Mouse (Mus musculus) adrenal gland (tissue): ENCODE data around the gene Snu13.

Source experiments
- intact Hi-C: fragments of 180-260 bp; cut with DNase I; formaldehyde crosslinking; loops from one replicate; pipeline ENCODE4 v1.15.1; 2025
- long read RNA-seq, 2 experiments: library from polyadenylated mRNA; unstranded; transcript quantifications; one replicate each; pipeline ENCODE4 v2.0.0; 2020; ENCODE audit warnings: borderline replicate concordance in 1 of 2; ENCODE audit not compliant: insufficient replicate concordance in 1 of 2

The Snu13 gene
- long read RNA-seq, experiment 1, transcript Snu13-202 (3 exons, 2,077 nt), result major isoform, 161 of 167 reads
- long read RNA-seq, experiment 1, partial matches to known transcripts, result 3 of 167 reads
- long read RNA-seq, experiment 1, other reads (novel, unspliced or antisense), result 2 of 167 reads
- long read RNA-seq, experiment 2, transcript Snu13-202 (3 exons, 2,077 nt), result major isoform, 163 of 174 reads
- long read RNA-seq, experiment 2, partial matches to known transcripts, result 8 of 174 reads
- long read RNA-seq, experiment 2, other reads (novel, unspliced or antisense), result 3 of 174 reads

DNA sequence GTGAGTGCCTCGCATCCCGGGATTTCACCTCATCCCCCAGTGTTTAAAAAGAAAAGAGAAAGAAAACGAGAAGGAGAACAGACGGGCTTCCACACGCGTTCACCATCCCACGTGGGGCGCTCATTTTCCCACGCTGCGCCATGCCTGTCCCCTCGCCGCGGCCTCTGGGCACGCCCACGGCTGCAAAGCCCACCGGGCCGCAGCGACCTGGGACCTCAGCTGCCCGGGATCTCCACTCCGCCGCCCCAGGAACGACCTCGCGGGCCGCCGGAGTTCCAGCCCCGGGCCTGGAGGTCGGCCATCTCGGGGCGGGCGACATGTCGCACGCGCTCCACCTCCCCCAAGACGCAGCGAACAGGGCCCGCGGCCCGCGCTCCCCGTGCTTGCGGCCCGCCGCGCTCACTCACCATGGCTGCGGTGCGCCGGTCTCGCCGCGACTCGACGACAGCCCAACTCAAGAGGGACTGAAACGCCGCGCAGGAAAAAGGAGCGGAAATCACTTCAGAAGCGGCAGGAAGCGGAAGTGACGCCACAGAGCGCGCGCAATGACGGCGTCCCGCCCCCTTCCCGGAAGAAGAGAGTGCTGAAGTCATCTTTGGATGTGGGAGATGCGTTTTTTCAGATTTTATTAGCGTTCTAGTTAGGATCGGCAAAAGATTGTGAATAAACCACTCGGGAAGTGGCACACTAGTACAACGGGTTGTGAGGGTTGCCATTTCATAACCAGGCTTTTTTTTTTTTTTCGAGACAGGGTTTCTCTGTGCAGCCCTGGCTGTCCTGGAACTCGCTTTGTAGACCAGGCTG lies at the start of gene Snu13:
Gene Snu13, minus strand, starts transcription at position 519 of the 804 bp plus-strand sequence.
- intact Hi-C loops, result no loop called here

- intact Hi-C loops, result no loop called here
Measured at GRCm38 (mm10) chr15:82091061-82091460, 43.7 kb upstream of the Snu13 start.

DNA sequence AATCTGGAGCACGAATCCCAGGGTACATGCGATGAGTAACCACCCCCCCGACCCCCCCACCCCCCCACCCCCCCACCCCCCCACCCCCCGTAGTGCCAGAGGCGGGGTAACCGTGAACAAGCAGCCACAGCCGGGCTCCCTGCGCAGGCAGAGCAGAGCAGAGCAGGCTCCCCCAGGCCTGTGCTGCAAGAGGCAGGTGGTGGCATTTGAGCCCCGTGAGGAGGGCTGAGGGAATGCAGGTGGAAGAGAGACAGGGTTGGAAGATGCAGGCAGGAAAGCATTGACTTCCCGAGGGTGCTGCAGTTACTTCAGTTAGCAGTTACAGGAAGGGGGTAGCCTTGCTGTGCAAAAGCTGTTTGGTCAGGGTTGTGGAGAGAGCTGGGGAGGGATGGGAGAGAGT lies 39.9 kb upstream of the Snu13 start:
- intact Hi-C loops, result no loop called here

DNA sequence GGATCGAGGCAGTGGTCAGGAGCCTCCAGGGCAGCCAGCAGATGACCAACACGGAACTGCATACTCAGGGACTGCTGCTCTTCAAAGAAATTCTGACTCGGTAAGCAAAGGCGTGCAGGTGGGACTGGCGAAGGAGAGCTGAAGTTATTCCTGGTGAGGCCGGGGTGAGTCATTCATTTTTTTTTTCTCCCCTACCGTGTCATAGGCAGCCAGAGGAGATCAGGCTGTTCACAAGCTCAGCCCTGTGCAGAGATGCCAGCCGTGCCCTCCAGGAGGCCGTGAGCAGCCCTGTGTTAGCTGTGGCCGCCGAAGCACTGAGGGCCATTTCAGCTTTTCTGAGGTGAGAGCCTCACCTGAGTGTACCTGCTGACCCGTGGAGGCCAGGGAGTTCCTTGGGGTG lies 38.7 kb upstream of the Snu13 start:
- intact Hi-C loops, result no loop called here

GRCm38 (mm10) chr15:82085606-82086005 lies 38.2 kb upstream of the Snu13 start:
- intact Hi-C loops, result no loop called here

DNA sequence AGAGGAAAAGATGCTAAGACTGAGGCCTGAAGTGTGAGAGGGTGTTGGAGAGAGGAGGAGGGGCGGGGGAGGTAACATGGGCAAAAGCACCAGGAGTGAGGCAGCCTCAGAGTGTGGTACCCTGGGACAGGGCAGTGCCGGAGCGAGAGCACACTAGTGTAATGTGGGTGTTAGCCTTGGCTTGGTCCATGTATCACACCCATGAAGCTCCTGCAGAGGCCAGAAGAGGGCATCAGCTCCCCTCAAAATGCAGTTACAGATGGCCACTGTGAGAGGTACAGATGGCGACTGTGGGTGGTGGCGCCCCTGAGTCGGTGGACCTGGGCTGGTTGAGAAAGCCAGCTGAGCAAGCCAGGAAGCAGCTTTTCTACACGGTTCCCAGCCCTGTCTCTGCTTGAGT lies 33.8 kb upstream of the Snu13 start:
- intact Hi-C loops, result no loop called here

GRCm38 (mm10) chr15:82079883-82080282 lies 32.5 kb upstream of the Snu13 start:
- intact Hi-C loops, result no loop called here

DNA sequence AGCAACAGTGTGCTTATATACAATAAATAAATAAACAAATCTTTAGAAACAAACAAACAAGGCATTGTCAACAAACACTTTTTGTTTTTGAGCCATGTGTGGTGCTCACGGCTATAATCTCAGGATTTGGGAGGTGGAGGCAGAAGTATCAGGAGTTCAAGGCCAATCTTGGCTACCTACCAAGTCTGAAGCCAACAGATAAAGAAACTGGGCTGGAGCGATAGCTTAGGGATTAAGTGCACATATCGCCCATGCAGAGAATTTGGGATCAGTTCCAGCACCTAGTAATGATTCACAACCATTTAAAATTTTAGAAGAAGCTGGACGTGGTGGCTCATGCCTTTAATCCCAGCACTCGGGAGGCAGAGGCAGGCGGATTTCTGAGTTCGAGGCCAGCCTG lies 26.1 kb upstream of the Snu13 start:
- intact Hi-C loops, result no loop called here

GRCm38 (mm10) chr15:82071816-82072469 lies 24.5 kb upstream of the Snu13 start:
- intact Hi-C loops, result no loop called here

DNA sequence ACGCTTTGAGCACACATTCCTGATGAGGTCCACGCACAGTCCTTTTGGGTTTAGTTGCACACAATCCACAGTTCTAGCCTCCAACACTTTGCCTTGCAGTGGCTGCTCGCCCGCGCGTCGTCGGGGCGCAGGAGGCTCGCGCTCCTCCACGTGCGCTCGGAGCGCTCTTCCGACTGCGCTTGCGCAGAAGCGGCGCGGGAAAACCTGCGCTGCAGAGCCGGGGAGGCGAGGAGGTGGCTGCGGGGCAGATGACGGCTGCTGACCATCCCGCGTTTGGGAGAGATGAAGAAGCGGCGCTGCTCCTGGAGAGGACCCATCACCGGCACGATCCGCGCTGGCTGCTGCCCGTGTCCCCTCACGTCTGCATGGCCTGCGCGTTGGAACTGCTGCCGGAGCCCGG lies 22.5 kb upstream of the Snu13 start, which contains the start of gene Mei1:
Gene Mei1, plus strand, starts transcription at position 99 of the 400 bp plus-strand sequence.
- intact Hi-C loops, result loop anchor here (5.0 kb wide), 1 partner anchor 37 kb away; no protein-coding TSS in a partner anchor

GRCm38 (mm10) chr15:82065511-82065910 lies 18.1 kb upstream of the Snu13 start:
- intact Hi-C loops, result loop anchor here (1.0 to 5.0 kb wide), 2 partner anchors 42 to 171 kb away; no protein-coding TSS in a partner anchor

DNA sequence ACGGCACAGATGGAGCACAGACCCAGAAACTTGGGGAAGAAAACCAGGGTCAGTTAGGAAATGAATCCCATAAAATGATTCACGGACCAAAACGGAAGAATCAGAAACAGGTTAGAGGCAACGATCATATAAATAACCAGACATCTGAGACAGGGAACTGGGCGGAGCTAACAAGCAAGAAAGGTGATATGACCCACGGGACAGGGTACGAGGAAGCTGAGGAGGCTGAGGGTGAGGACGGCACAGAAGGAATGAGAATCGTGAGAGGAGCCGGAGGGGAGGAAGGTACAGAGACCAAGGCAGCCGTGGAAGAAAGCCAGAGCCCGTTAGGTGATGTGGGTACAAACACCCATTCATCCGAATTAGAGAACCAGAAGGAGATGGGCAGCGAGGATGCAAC lies 16.5 kb upstream of the Snu13 start:
- intact Hi-C loops, result no loop called here

GRCm38 (mm10) chr15:82058719-82059201 lies 11.4 kb upstream of the Snu13 start, which contains the start of gene 4930407I10Rik:
TSS of gene 4930407I10Rik (plus strand) at chr15:82059151.
- intact Hi-C loops, result no loop called here

GRCm38 (mm10) chr15:82052544-82052943 lies 5.1 kb upstream of the Snu13 start:
- intact Hi-C loops, result no loop called here

DNA sequence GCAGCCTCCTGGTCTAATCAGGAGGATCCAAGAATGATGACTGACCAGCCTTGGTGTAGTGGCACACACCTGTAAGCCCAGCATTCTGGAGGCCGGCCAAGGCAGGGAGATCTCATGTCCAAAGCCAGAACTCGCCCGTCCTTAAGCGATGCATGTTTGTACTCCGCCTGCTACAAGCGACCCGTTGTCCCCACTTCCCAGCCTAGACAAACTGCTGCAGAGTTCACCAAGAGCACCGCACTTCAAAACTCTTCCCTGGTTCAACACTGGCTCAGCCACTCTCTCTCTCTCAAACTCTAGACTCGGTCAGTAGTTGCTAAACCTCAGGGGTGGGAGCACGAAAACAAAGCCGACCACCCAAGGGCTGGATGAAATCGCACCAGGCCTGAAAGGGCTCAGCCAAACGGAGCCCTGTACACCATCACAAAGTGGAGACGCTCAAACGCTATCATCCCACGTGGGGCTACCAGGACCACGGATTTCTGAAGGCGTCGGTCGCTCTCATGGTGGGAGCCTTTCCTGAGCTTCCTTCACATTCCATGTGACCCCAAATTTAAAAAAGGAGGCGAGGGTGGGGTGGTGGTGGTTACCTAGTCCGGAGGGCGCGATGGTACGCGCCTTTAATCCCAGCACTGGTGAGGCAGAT lies 1.0 kb downstream of the Snu13 start:
- intact Hi-C loops, result no loop called here

GRCm38 (mm10) chr15:82044166-82044784 lies 3.1 kb downstream of the Snu13 start:
- intact Hi-C loops, result no loop called here

DNA sequence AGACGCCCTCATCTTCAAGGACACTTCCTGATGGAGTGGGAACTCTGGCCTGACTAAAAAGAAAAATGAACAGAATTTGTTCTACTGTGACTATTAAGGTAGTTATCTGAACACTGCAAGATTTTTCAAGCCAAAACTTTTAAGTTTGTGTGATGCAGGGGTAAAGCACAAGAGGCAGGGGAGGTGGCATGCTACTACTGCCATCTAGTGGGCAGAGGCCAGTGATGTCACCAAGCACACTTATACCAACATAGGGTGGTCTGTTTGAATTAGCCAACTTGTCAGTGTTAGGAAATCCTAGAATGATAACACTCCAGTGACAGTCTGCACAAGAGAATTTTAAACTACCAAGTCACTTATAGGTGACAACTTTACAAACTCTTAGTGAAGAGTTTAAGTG lies 6.7 kb downstream of the Snu13 start:
- intact Hi-C loops, result no loop called here

GRCm38 (mm10) chr15:82035904-82036689 lies 11.3 kb downstream of the Snu13 start:
- intact Hi-C loops, result loop anchor here (5.0 kb wide), 1 partner anchor 79 kb away; no protein-coding TSS in a partner anchor

GRCm38 (mm10) chr15:82033762-82034161 lies 13.6 kb downstream of the Snu13 start, which contains the start of gene Desi1:
TSS of gene Desi1 (minus strand) at chr15:82033862.
- intact Hi-C loops, result no loop called here

DNA sequence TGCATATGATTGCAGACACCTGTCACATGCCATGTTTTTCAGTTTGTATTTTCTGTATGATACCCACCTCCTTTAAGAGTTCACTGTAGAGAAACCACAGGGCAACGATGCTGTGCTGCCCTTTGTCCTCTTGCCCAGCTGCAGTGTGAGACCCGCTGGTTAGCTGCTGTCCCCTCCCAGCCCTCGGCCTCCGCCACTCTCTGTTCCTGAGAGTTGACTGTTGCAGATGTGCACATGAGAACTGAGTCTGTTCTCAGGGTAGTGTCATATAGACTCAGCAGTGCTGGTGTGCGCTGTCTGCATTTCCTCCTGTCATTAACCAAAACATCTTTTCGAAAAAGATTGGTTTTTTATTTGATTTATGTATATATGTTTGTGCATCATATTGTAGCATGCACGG lies 15.0 kb downstream of the Snu13 start:
- intact Hi-C loops, result no loop called here
